Mouse (Mus musculus) heart, embryonic 12.5 days (tissue): ENCODE measurements at regions not wholly inside any gene's neighbourhood (a gene's known extent, or its start where the extent isn't known, plus 50 kb on each side); places are given as distances from the start of the nearest gene placed in this dataset.

Experiments used
- ATAC-seq: fragments of 200-750 bp; cut with Nextera tagmentation; 2 replicates; pipeline ENCODE4 v1.8.0; 2017; ENCODE audit warnings: moderate TSS enrichment, moderate library complexity; ENCODE audit not compliant: insufficient number of reproducible peaks, low FRiP score
- H3K27ac ChIP-seq: fragments of 300-500 bp; sonication (generic); 2 replicates; pipeline ENCODE4 v1.5.1; 2016; ENCODE audit warnings: mild to moderate bottlenecking, moderate library complexity; ENCODE audit not compliant: poor library complexity, severe bottlenecking
- H3K27me3 ChIP-seq: fragments of 300-500 bp; sonication (generic); replicated peaks from 2 replicates; pipeline ENCODE4 v1.6.1; 2016; ENCODE audit warnings: mild to moderate bottlenecking, moderate library complexity
- H3K36me3 ChIP-seq: fragments of 300-500 bp; sonication (generic); 2 replicates; pipeline ENCODE4 v1.6.1; 2016; ENCODE audit warnings: mild to moderate bottlenecking, moderate library complexity
- H3K4me1 ChIP-seq: fragments of 300-500 bp; sonication (generic); replicated peaks from 2 replicates; pipeline ENCODE4 v1.6.1; 2016; ENCODE audit warnings: mild to moderate bottlenecking
- H3K4me2 ChIP-seq: fragments of 300-500 bp; sonication (generic); 2 replicates; pipeline ENCODE4 v1.6.1; 2016; ENCODE audit warnings: mild to moderate bottlenecking, moderate library complexity
- H3K4me3 ChIP-seq: fragments of 300-500 bp; sonication (generic); 2 replicates; pipeline ENCODE4 v1.5.1; 2016; ENCODE audit warnings: mild to moderate bottlenecking
- H3K9ac ChIP-seq: fragments of 300-500 bp; sonication (generic); 2 replicates; pipeline ENCODE4 v1.6.1; 2016; ENCODE audit warnings: mild to moderate bottlenecking, moderate library complexity
- H3K9me3 ChIP-seq: fragments of 300-500 bp; sonication (generic); replicated peaks from 2 replicates; pipeline ENCODE4 v1.6.1; 2016; ENCODE audit warnings: mild to moderate bottlenecking, moderate library complexity
- WGBS: fragments of 180-500 bp; shearing (Covaris S2); methylation state at CpG from one replicate; pipeline ENCODE4 v1.1.7; 2016; 5-methylcytosine and 5-hydroxymethylcytosine counted together

DNA sequence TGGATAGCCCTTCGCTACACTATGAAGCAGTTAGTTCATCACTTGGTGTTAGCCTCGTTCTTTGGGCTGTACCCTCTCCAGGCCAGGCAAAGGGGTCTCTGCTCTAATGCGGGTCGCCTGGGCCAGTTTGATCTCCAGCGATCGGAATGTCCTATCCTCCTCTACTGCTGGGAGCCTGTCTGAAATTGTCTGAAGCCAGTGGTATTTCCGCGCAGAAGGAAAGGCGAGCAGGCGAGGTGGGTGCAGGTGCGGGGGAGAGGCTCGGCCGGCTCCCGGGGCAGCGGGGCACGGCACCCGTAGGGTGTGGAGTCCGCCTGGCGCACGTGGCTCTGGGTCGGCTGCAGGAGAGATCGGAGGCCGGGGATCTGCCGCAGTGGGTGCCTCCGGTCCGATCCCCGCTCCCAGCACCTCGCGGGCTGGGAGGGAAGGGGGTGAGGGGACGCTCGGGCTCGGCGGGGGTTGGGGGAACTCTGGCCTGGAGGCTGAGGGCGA lies 111.8 kb upstream of the Six2 start:
- H3K27me3 ChIP-seq: peaks cover 72% of the 10 kb centered on the region
- under 1% methylated on average over 34 of the region's 34 CpGs for WGBS
- H3K9me3 ChIP-seq: no peaks in the 10 kb centered on the region
- H3K4me1 ChIP-seq: peaks cover 13% of the 10 kb centered on the region
- H3K27ac ChIP-seq: no peak overlapping the region
- peak overlapping the region; percentile 89 for H3K4me2 ChIP-seq
- H3K9ac ChIP-seq: peak overlapping the region; percentile 63
- no peaks in the 10 kb centered on the region for H3K36me3 ChIP-seq
- ATAC-seq: 0 out of 2 replicates have a peak, but pooled peaks have one; percentile 15
- H3K4me3 ChIP-seq: peak overlapping the region; percentile 51

GRCm38 (mm10) chr17:85799081-85799864 lies 111.2 kb upstream of the Six2 start:
- ATAC-seq: no peak

GRCm38 (mm10) chr17:85797755-85798154 lies 109.7 kb upstream of the Six2 start:
- H3K4me1 ChIP-seq: peaks cover 13% of the 10 kb centered on the region
- H3K27ac ChIP-seq: no peak overlapping the region
- H3K36me3 ChIP-seq: no peaks in the 10 kb centered on the region
- H3K9ac ChIP-seq: no peak overlapping the region
- no peaks in the 10 kb centered on the region for H3K9me3 ChIP-seq
- ATAC-seq: no peak
- H3K4me2 ChIP-seq: no peak overlapping the region
- H3K27me3 ChIP-seq: peaks cover 72% of the 10 kb centered on the region
- H3K4me3 ChIP-seq: no peak overlapping the region
- WGBS: 72% methylated on average over 5 of the region's 5 CpGs

More at GRCm38 (mm10) chr17:85799081-85799864, 111.2 kb upstream of the Six2 start:
- Histone ChIP-seq H3K4me3 (peak overlapping the region; percentile 51), H3K27me3 (peaks cover 72% of the 10 kb centered on the region), H3K36me3 (no peaks in the 10 kb centered on the region), H3K4me1 (peaks cover 13% of the 10 kb centered on the region), H3K9me3 (no peaks in the 10 kb centered on the region), H3K27ac (no peak overlapping the region), H3K9ac (no peak overlapping the region; the same call in 1 of the 2 replicates), H3K4me2 (peak overlapping the region; percentile 89)
- WGBS: 2% methylated on average over 22 of the region's 22 CpGs

GRCm38 (mm10) chr17:85795820-85796219 lies 107.7 kb upstream of the Six2 start:
- Histone ChIP-seq H3K36me3 (no peaks in the 10 kb centered on the region), H3K27me3 (peaks cover 58% of the 10 kb centered on the region), H3K4me1 (peaks cover 12% of the 10 kb centered on the region), H3K27ac (no peak overlapping the region), H3K9ac (no peak overlapping the region), H3K9me3 (no peaks in the 10 kb centered on the region), H3K4me2 (no peak overlapping the region), H3K4me3 (no peak overlapping the region)
- ATAC-seq: no peak
- 51% methylated on average over 5 of the region's 5 CpGs for WGBS

DNA sequence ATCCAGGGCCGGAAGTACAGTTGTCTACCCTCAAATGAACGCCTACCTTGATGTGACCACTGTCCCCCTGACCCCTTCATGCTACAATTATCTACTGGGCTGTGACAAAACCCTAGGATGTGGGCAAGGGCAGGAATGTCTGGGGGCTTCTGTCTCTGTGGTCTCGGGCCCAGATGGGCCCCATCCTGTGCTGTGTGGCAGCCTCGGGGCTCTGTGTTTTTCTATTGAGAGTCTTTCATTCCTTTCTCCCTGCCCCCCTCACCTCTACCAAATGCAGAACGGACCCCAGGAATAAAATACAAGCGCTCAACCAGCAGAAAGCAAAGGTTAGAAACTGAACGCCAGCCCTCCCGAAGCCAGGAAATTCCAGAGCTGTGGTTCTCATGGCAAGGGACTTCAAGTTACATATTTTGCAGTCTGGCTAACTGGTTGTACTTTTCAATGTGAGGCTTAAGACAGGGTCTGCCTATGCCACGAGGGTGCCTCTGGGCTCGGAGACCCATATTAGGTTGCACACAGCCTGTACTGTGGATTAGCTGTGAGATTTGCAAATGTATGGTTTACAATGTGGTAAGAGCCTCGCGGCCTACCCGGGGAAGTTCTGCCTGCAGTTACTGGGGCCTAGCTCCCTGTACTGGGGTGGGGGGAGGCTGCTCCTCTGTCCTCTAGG lies 97.7 kb upstream of the Six2 start:
- Histone ChIP-seq H3K4me3 (no peak overlapping the region), H3K4me1 (0 out of 2 replicates have a peak, but pooled peaks cover 3% of the 10 kb centered on the region), H3K9me3 (no peaks in the 10 kb centered on the region), H3K4me2 (no peak overlapping the region), H3K27ac (no peak overlapping the region), H3K36me3 (no peaks in the 10 kb centered on the region), H3K9ac (no peak overlapping the region), H3K27me3 (peaks cover 11% of the 10 kb centered on the region; the same call in 1 of the 2 replicates)
- no peak for ATAC-seq
- 61% methylated on average over 13 of the region's 13 CpGs for WGBS

GRCm38 (mm10) chr17:85780477-85780876 lies 92.4 kb upstream of the Six2 start:
- Histone ChIP-seq H3K27me3 (peaks cover 32% of the 10 kb centered on the region), H3K27ac (no peak overlapping the region), H3K4me3 (no peak overlapping the region), H3K9me3 (no peaks in the 10 kb centered on the region), H3K9ac (no peak overlapping the region), H3K4me2 (no peak overlapping the region), H3K4me1 (no peaks in the 10 kb centered on the region), H3K36me3 (no peaks in the 10 kb centered on the region)
- no peak for ATAC-seq
- WGBS: 66% methylated on average over 10 of the region's 10 CpGs

DNA sequence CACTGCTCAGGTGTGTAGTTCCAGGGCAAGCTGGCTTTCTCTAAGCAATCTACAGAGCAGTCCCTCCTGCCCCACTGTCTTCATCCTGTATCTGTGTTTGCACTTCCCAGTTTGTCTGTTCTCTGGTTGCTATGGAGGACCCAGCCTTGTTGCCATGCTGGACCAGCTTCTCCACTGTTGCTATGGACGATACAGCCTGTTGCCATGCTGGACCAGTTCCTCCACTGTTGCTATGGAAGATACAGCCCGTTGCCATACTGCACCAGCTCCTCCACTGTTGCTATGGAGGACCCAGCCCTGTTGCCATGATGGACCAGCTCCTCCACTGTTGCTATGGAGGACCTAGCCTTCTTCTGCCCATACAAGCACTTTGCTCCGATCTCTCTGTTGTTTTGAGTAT lies 88.8 kb upstream of the Six2 start:
- Histone ChIP-seq H3K9ac (no peak overlapping the region), H3K36me3 (no peaks in the 10 kb centered on the region), H3K27ac (no peak overlapping the region), H3K9me3 (no peaks in the 10 kb centered on the region), H3K27me3 (peaks cover 53% of the 10 kb centered on the region), H3K4me1 (no peaks in the 10 kb centered on the region), H3K4me3 (no peak overlapping the region), H3K4me2 (no peak overlapping the region)
- 83% methylated on average over 3 of the region's 3 CpGs for WGBS
- ATAC-seq: no peak

GRCm38 (mm10) chr17:85768341-85768740 lies 80.3 kb upstream of the Six2 start:
- ATAC-seq: no peak
- no peaks in the 10 kb centered on the region for H3K9me3 ChIP-seq
- H3K27ac ChIP-seq: no peak overlapping the region

GRCm38 (mm10) chr17:85767201-85767862 lies 79.3 kb upstream of the Six2 start:
- Histone ChIP-seq H3K36me3 (no peaks in the 10 kb centered on the region), H3K9me3 (no peaks in the 10 kb centered on the region), H3K27me3 (0 out of 2 replicates have a peak, but pooled peaks cover 4% of the 10 kb centered on the region), H3K4me2 (no peak overlapping the region), H3K9ac (no peak overlapping the region), H3K27ac (no peak overlapping the region), H3K4me1 (no peaks in the 10 kb centered on the region), H3K4me3 (no peak overlapping the region)
- no peak for ATAC-seq
- 62% methylated on average over 15 of the region's 15 CpGs for WGBS

More at GRCm38 (mm10) chr17:85768341-85768740, 80.3 kb upstream of the Six2 start:
- no peaks in the 10 kb centered on the region for H3K36me3 ChIP-seq
- WGBS: 86% methylated on average over 10 of the region's 10 CpGs
- no peak overlapping the region for H3K9ac ChIP-seq
- H3K27me3 ChIP-seq: peaks cover 6% of the 10 kb centered on the region; the same call in 1 of the 2 replicates
- H3K4me2 ChIP-seq: no peak overlapping the region
- H3K4me1 ChIP-seq: no peaks in the 10 kb centered on the region
- no peak overlapping the region for H3K4me3 ChIP-seq

- H3K4me2 ChIP-seq: no peak overlapping the region
- H3K9ac ChIP-seq: no peak overlapping the region
- 0 out of 2 replicates have a peak, but pooled peaks cover 4% of the 10 kb centered on the region for H3K27me3 ChIP-seq
- no peaks in the 10 kb centered on the region for H3K4me1 ChIP-seq
- no peak for ATAC-seq
- H3K9me3 ChIP-seq: no peaks in the 10 kb centered on the region
- no peaks in the 10 kb centered on the region for H3K36me3 ChIP-seq
- H3K27ac ChIP-seq: no peak overlapping the region
- 12% methylated on average over 5 of the region's 5 CpGs for WGBS
- no peak overlapping the region for H3K4me3 ChIP-seq
Measured at GRCm38 (mm10) chr17:85766556-85766955, 78.5 kb upstream of the Six2 start.

DNA sequence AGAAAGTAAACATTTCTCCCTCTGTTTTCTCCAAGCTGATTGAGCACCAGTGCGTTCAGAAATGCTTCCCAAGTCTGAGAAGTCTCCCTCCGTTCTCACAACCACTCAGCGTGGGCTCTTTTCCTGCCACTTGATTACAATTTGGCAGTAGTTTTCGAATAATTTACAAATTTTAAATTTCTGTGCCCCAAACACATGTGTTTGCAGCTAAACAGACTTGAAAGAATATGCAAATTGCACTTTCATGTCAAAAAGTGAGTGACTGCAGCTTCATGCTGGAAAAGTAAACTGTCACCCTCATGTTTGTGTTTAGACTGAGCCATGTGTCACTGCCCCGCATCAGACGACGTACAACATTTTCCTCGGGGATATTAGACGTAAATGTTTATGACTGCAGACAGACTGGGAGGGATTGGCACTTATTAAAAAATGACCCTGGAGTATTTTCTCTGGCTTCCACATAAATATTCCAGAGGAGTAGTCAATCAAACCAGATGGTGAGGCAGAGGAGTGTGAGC lies 70.6 kb upstream of the Six2 start:
- no peaks in the 10 kb centered on the region for H3K4me1 ChIP-seq
- H3K4me2 ChIP-seq: no peak overlapping the region
- no peak overlapping the region for H3K27ac ChIP-seq
- no peak for ATAC-seq
- H3K36me3 ChIP-seq: no peaks in the 10 kb centered on the region
- H3K4me3 ChIP-seq: no peak overlapping the region
- WGBS: 65% methylated on average over 9 of the region's 9 CpGs
- no peaks in the 10 kb centered on the region for H3K27me3 ChIP-seq
- no peak overlapping the region for H3K9ac ChIP-seq
- peaks cover under 1% of the 10 kb centered on the region; the same call in 1 of the 2 replicates for H3K9me3 ChIP-seq
